Mouse (Mus musculus) heart, embryonic 12.5 days (tissue): ENCODE measurements around the gene Pdcd2. TPM values are rescaled to one million over a fixed set of nuclear protein-coding genes. Genes with fewer than 3 reads are reported as not detected.

Experiments used
- ATAC-seq: fragments of 200-750 bp; cut with Nextera tagmentation; 2 replicates; pipeline ENCODE4 v1.8.0; 2017; ENCODE audit warnings: moderate TSS enrichment, moderate library complexity; ENCODE audit not compliant: insufficient number of reproducible peaks, low FRiP score
- H3K27ac ChIP-seq: fragments of 300-500 bp; sonication (generic); 2 replicates; pipeline ENCODE4 v1.5.1; 2016; ENCODE audit warnings: mild to moderate bottlenecking, moderate library complexity; ENCODE audit not compliant: poor library complexity, severe bottlenecking
- H3K27me3 ChIP-seq: fragments of 300-500 bp; sonication (generic); replicated peaks from 2 replicates; pipeline ENCODE4 v1.6.1; 2016; ENCODE audit warnings: mild to moderate bottlenecking, moderate library complexity
- H3K36me3 ChIP-seq: fragments of 300-500 bp; sonication (generic); 2 replicates; pipeline ENCODE4 v1.6.1; 2016; ENCODE audit warnings: mild to moderate bottlenecking, moderate library complexity
- H3K4me1 ChIP-seq: fragments of 300-500 bp; sonication (generic); replicated peaks from 2 replicates; pipeline ENCODE4 v1.6.1; 2016; ENCODE audit warnings: mild to moderate bottlenecking
- H3K4me2 ChIP-seq: fragments of 300-500 bp; sonication (generic); 2 replicates; pipeline ENCODE4 v1.6.1; 2016; ENCODE audit warnings: mild to moderate bottlenecking, moderate library complexity
- H3K4me3 ChIP-seq: fragments of 300-500 bp; sonication (generic); 2 replicates; pipeline ENCODE4 v1.5.1; 2016; ENCODE audit warnings: mild to moderate bottlenecking
- H3K9ac ChIP-seq: fragments of 300-500 bp; sonication (generic); 2 replicates; pipeline ENCODE4 v1.6.1; 2016; ENCODE audit warnings: mild to moderate bottlenecking, moderate library complexity
- H3K9me3 ChIP-seq: fragments of 300-500 bp; sonication (generic); replicated peaks from 2 replicates; pipeline ENCODE4 v1.6.1; 2016; ENCODE audit warnings: mild to moderate bottlenecking, moderate library complexity
- WGBS: fragments of 180-500 bp; shearing (Covaris S2); methylation state at CpG from one replicate; pipeline ENCODE4 v1.1.7; 2016; 5-methylcytosine and 5-hydroxymethylcytosine counted together
- polyA plus RNA-seq: library from polyadenylated mRNA; unstranded; fragments of >200 nt; fragmentation: Nextera tagmentation; extraction: Ambion mirVana; gene quantifications from 2 replicates; pipeline ENCODE4 v1.2.1, GENCODE M21; 2016

The Pdcd2 gene
- polyA plus RNA-seq, 1 experiment from 2014 or later = 31.1 TPM

DNA sequence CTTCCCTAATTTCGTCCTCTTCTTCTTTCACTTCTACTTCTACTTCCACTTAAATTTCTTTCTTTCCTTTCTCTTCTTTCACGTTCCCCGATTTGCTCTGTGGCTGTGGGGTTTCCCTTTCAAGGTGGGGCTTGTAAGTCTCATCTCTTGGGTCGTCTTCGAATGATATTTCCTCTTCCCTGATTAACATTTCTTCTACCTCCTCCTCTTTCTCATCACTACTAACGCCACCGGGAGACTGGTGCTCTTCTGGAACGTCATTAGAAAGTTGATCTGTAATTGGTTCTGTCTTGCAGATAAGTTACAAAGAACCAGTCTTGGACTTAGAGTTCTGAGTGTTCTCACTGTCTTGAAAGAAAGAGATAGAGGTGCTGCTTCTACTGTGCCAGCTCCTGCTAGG lies 8.8 kb upstream of the Pdcd2 start:
- no peak for ATAC-seq
- Histone ChIP-seq H3K9ac (no peak overlapping the region; the same call in 1 of the 2 replicates), H3K4me2 (peak overlapping the region; percentile 98), H3K27me3 (peaks cover 24% of the 10 kb centered on the region), H3K4me1 (peaks cover 3% of the 10 kb centered on the region; the same call in 1 of the 2 replicates), H3K36me3 (no peaks in the 10 kb centered on the region), H3K4me3 (peak overlapping the region; percentile 61), H3K27ac (no peak overlapping the region), H3K9me3 (peaks cover 6% of the 10 kb centered on the region)
- 18% methylated on average over 8 of the region's 8 CpGs for WGBS

DNA sequence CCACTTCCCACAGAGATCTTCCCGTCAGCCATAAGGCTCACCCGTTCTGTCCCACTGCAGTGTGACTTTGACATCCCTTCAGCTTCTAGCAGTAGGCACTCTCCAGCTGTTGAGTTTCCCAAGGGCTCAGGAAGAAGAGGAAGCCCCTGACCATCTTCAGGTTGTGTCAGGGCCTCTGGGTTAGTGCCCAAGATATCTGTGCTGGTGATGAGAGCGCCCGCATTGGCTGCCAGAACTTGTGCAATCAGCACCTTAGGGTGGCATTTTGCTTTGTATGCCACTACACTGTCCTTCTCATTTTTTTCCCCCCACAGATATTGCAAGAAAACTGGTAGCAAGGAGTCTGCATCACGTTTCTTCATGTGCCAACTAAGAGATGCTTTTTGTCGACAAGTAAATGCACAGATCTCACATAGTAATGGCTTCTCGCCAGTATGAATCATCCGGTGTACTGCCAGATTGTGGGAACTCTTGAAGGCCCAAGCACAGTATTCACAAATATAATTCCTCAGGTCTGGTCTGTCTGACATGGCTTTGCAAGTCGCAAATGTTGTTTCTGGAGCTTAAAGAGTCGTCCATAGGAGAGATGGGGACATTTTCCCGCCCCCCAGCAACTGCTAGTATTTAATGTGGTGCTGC lies 8.2 kb upstream of the Pdcd2 start:
- Histone ChIP-seq H3K9me3 (peaks cover 6% of the 10 kb centered on the region), H3K4me2 (peak overlapping the region; percentile 98; the same call in 1 of the 2 replicates), H3K4me1 (peaks cover 3% of the 10 kb centered on the region; the same call in 1 of the 2 replicates), H3K4me3 (no peak overlapping the region), H3K36me3 (no peaks in the 10 kb centered on the region), H3K9ac (no peak overlapping the region), H3K27ac (no peak overlapping the region), H3K27me3 (peaks cover 24% of the 10 kb centered on the region)
- 59% methylated on average over 11 of the region's 11 CpGs for WGBS
- no peak for ATAC-seq

- Histone ChIP-seq H3K36me3 (peaks cover 5% of the 10 kb centered on the region), H3K27me3 (peaks cover 5% of the 10 kb centered on the region), H3K9me3 (peaks cover 6% of the 10 kb centered on the region), H3K27ac (no peak overlapping the region), H3K4me1 (peaks cover 7% of the 10 kb centered on the region), H3K4me2 (no peak overlapping the region), H3K9ac (no peak overlapping the region), H3K4me3 (no peak overlapping the region)
- ATAC-seq = no peak
- WGBS = 10% methylated on average over 5 of the region's 5 CpGs
Observed at GRCm38 (mm10) chr17:15530141-15530540, 3.0 kb upstream of the Pdcd2 start.

- 78% methylated on average over 2 of the region's 2 CpGs for WGBS
- Histone ChIP-seq H3K27me3 (no peaks in the 10 kb centered on the region), H3K9me3 (peaks cover 6% of the 10 kb centered on the region), H3K27ac (no peak overlapping the region), H3K9ac (no peak overlapping the region), H3K4me2 (no peak overlapping the region), H3K36me3 (peaks cover 15% of the 10 kb centered on the region), H3K4me3 (no peak overlapping the region), H3K4me1 (peaks cover 7% of the 10 kb centered on the region)
- no peak for ATAC-seq
Observed at GRCm38 (mm10) chr17:15528887-15529286, 1.8 kb upstream of the Pdcd2 start.

DNA sequence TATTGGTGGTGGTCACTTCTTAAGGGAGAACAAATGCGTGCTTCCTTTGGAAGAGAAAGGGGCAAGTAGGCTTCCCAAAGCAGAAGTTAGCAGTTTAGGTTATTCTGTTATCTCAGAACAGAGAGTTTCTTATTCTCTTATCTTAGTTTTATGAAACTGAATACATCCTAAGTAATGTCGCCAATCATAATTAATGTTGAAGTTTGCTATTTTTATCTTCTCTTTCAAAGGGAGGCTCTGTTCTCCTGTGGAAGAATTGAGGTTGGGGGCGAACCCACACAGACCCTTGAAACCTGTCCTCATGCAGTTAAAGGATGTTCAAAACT lies 673 bp upstream of the Pdcd2 start:
- Histone ChIP-seq H3K4me3 (peak overlapping the region; percentile 79), H3K9me3 (no peaks in the 10 kb centered on the region), H3K9ac (peak overlapping the region; percentile 92), H3K27me3 (no peaks in the 10 kb centered on the region), H3K36me3 (peaks cover 20% of the 10 kb centered on the region), H3K4me2 (peak overlapping the region; percentile 88), H3K4me1 (peaks cover 7% of the 10 kb centered on the region), H3K27ac (peak overlapping the region; percentile 80; the same call in 1 of the 2 replicates)
- WGBS = 51% methylated on average over 3 of the region's 3 CpGs
- ATAC-seq = no peak

- ATAC-seq = no peak
- Histone ChIP-seq H3K36me3 (peaks cover 31% of the 10 kb centered on the region), H3K9ac (peak overlapping the region; percentile 92), H3K4me2 (peak overlapping the region; percentile 88), H3K27me3 (no peaks in the 10 kb centered on the region), H3K4me1 (peaks cover 7% of the 10 kb centered on the region), H3K9me3 (no peaks in the 10 kb centered on the region), H3K4me3 (peak overlapping the region; percentile 79), H3K27ac (no peak overlapping the region)
- 12% methylated on average over 10 of the region's 10 CpGs for WGBS
Observed at GRCm38 (mm10) chr17:15526304-15526703, 797 bp downstream of the Pdcd2 start.

DNA sequence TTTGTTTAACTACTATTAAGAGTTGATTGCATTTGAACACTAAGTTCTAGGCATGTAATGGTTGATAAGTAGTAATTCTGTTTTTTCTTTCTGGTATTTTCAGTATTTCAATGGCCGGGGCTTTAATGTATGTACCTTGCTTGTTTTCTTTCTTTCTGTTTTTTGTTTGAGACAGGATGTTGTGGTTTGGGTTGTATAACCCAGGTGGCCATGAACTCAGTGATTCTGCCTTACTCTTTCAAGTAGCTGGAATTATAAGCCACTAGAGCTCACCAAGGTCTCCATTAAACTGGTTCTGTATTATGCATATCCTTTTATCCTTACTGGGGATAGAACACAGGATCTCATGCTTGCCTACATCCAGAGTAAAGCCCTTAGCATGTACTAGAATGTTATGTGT lies 8.3 kb downstream of the Pdcd2 start:
- Histone ChIP-seq H3K9ac (no peak overlapping the region), H3K9me3 (no peaks in the 10 kb centered on the region), H3K4me3 (no peak overlapping the region), H3K27me3 (no peaks in the 10 kb centered on the region), H3K27ac (no peak overlapping the region), H3K4me2 (no peak overlapping the region), H3K4me1 (0 out of 2 replicates have a peak, but pooled peaks cover 3% of the 10 kb centered on the region), H3K36me3 (peaks cover 83% of the 10 kb centered on the region)
- ATAC-seq = no peak
- 97% methylated on average over 1 of the region's 1 CpGs for WGBS

DNA sequence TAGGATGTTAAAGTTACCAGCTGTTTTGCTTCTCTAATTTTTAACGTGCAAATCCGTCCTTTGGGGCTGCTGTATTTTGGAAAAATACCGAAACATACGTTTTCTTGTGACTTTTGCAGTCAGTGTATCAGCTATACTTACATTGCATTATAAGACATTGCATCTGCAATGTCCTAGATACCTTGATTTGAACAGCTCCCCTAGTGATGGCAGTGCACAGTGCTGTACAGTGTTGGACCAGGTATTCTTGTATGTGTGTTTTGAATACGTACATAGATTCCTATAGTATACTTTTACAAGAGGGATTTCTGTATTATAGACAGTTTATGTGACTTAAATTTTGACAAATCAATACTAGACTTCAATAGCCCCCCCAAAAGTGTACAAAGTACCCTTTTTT lies 8.9 kb downstream of the Pdcd2 start:
- Histone ChIP-seq H3K9me3 (no peaks in the 10 kb centered on the region), H3K27ac (no peak overlapping the region), H3K4me2 (no peak overlapping the region), H3K27me3 (no peaks in the 10 kb centered on the region), H3K4me1 (0 out of 2 replicates have a peak, but pooled peaks cover 3% of the 10 kb centered on the region), H3K9ac (no peak overlapping the region), H3K4me3 (no peak overlapping the region), H3K36me3 (peaks cover 86% of the 10 kb centered on the region)
- ATAC-seq = no peak
- 88% methylated on average over 5 of the region's 5 CpGs for WGBS

DNA sequence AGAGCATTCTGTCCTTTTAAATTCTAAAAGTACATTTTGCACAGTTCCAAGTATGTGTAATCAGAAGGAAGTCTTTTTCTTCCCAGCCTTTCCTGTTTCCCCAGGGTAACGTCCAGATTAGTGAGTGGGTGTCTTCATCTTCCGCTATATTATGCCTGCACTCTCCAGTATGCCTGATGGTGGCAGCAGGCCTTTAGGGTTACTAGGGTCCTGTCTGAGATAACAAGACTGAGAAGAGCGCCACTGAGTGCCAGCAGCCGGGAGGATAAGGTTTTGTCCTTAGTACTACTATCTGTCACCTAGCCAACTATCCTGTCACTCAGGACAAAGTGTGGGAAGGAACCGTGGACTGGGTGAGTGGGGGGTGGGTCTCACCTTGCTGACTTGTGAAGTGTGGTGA lies 9.3 kb downstream of the Pdcd2 start:
- WGBS = 42% methylated on average over 5 of the region's 5 CpGs
- Histone ChIP-seq H3K9ac (no peak overlapping the region), H3K4me2 (no peak overlapping the region), H3K36me3 (peaks cover 84% of the 10 kb centered on the region), H3K9me3 (no peaks in the 10 kb centered on the region), H3K27ac (no peak overlapping the region), H3K4me3 (no peak overlapping the region), H3K4me1 (0 out of 2 replicates have a peak, but pooled peaks cover 3% of the 10 kb centered on the region), H3K27me3 (no peaks in the 10 kb centered on the region)
- ATAC-seq = no peak

GRCm38 (mm10) chr17:15510694-15511093 lies 16.4 kb downstream of the Pdcd2 start:
- peaks cover 3% of the 10 kb centered on the region for H3K9me3 ChIP-seq
- 87% methylated on average over 2 of the region's 2 CpGs for WGBS
- ATAC-seq = no peak

GRCm38 (mm10) chr17:15499656-15500394 lies 27.3 kb downstream of the Pdcd2 start, which contains the start of the genes Psmb1 and Tbp:
Psmb1 (minus strand) TSS chr17:15499751.
Tbp (plus strand) TSS chr17:15499888.
- no peaks in the 10 kb centered on the region for H3K27me3 ChIP-seq
- H3K9ac ChIP-seq = peak within 1 kb of the TSS; percentile 99
- H3K4me2 ChIP-seq = peak within 1 kb of the TSS; percentile 98
- peak; percentile 91 for ATAC-seq
- no peaks in the 10 kb centered on the region for H3K9me3 ChIP-seq
- H3K36me3 ChIP-seq = peaks cover 22% of the 10 kb centered on the region
- peak within 1 kb of the TSS; percentile 82 for H3K27ac ChIP-seq
- peak within 1 kb of the TSS; percentile 100 for H3K4me3 ChIP-seq
- WGBS = under 1% methylated on average over 63 of the region's 63 CpGs
- H3K4me1 ChIP-seq = peaks cover 17% of the 10 kb centered on the region

More at GRCm38 (mm10) chr17:15510694-15511093, 16.4 kb downstream of the Pdcd2 start:
- no peak overlapping the region for H3K4me3 ChIP-seq
- no peak overlapping the region for H3K4me2 ChIP-seq
- H3K27ac ChIP-seq = no peak overlapping the region
- H3K9ac ChIP-seq = no peak overlapping the region
- H3K36me3 ChIP-seq = peaks cover 91% of the 10 kb centered on the region
- no peaks in the 10 kb centered on the region for H3K27me3 ChIP-seq
- H3K4me1 ChIP-seq = no peaks in the 10 kb centered on the region
